Mouse (Mus musculus): ENCODE measurements around the gene Sugct.

Gene Sugct

DNA sequence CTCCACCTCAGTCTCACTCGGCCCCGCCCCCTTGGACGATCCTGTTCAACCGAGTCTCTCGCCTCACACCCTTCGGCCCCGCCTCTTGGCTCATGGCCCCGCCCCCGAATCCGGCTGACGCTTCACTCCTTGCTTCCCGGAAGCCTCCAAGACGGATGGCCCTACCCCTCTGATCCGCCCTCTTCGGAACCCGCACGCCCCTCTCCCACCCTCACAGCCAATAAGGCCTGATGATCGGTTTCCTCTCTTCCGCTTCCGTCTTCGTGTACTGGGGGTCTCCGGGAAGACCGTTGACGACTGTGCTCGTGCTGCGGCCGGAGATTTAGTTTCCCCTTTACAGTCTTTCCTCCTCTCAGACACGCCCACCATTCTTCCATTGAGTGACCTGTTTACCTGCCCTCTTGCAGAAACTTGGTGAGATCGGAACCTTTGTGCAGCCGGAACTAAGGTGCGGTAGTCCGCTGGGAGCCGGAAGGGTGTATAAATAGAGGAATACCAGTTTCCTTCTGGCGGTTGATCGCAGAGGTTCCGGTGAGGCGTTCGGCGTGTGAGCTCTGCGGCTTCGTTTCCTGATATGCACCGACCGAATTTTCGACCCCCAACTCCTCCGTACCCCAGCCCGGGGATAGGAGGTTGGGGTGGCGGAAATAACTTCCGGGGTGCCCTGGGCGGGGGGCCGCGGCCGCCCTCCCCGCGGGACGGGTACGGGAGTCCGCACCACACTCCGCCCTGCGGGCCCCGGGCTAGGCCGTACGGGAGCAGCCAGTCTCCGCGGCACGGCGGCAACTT, at the start of gene Sugct, which contains the start of gene Mplkip:
Gene Sugct, minus strand, starts transcription at position 643 of the 789 bp plus-strand sequence.
Gene Mplkip, plus strand, starts transcription at position 282 of the 789 bp plus-strand sequence.
- in situ Hi-C loops (cut with MboI): no loop called here

DNA sequence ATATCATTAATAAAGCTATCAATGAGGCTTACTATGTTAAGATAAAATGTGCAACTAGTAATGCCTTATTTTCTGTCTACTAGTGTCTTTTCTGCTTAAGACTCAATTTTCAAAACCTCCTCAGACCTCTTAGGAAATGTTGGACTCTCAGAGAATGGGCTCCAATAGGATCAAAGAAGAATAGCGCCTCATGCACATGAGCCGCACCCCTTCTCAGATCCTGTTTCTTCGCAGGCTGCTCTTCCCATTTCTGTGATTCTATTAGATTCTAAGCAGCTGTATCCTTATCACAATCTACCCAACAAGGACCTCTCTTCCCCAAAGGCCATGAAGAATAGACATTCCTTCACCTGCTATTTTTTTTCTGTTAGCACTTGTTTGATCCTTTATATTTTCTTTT, 33.4 kb upstream of the Sugct start:
- in situ Hi-C loops (cut with MboI): loop anchor here (25.0 kb wide), 1 partner anchor 259 kb away; the partner anchor contains the start of gene Yae1d1

DNA sequence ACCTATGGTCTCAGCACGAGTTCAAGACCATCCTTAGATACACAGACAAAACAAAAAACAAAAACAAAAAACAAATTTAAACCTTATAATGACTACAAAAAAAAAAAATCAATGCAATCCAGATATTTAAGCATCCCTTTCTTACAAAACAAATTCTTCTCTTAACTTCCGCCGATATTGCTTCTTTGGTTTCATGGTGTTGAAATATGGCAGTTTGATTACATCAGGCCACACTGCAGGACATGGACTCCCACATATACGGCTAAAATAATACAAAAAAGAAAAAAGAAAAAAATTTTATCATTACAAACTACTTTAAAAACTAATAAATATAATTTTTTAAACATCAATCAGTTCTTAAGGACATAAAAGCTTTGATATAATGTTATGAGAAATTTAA, 32.6 kb upstream of the Sugct start:
- in situ Hi-C loops (cut with MboI): loop anchor here (25.0 kb wide), 1 partner anchor 259 kb away; the partner anchor contains the start of gene Yae1d1

DNA sequence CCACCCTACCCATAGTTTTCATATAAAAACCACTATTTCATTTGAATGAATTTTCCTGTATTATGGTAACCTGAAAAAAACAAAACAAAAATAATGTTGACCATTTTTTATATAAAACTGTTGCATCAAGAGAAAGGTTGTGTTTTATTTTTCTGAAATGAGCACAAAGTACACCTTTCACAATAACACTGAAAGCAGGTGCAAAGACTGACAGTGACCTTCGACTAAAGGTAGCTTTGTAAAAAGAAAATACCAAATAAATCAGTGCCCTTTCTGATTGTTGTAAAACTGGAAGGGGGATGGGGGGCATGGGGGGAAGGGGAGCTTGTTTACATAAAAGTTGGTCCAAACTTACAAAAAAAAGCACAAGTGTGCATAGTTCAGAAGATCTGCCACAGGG, 22.0 kb upstream of the Sugct start:
- in situ Hi-C loops (cut with MboI): no loop called here

DNA sequence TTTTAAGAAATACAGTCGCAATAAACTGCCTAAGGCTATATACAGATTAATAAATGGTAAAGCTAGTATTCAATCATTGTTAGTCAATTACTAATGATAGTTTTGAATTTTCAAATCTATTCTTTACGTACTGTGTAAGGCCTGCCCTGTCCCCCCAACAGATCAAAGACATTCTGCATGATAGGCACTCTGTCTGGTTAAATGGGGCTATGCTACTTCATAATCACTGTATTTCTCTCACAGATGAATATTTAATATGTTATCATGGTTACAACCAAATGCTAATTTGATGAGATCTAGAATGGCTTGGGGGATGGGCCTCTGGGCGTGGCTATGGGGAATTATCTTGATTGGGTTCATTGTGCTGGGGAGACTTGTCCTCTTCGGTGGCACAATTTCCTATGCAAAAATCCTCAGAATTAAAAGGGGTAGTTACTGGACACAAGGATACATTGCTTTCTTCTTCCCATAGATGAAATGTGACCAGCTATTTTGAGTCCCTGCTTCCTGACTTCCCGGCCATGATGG, 13.5 kb upstream of the Sugct start:
- in situ Hi-C loops (cut with MboI): no loop called here

DNA sequence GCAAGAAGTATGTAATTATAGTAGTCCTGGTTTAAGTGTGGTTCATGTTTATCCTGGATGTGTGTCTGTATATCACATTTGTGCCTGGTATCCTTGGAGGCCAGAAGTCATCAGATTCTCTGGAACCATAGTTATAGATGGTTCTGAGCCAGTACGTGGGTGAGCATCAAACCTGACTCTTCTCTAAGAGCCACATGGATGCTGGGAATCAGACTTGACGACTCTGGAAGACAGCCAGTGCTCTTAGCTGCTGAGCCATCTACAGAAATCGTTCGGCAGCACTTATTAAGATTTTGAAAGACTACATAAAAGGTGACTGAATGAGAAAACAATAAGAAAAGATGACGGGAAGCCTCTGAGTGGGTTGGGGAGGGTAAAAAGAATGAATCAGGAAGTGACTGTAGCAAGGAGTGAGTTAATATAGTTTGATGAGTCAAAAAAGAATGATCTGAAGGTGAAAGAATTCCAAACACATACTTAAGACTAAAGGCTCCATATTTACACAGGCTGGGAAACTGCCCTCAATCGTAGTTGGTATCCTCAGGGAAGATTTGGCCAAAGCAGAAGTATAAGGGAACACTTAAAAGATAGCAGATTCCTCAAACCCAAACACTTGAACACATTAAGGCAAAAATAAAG, 10.0 kb upstream of the Sugct start:
- in situ Hi-C loops (cut with MboI): no loop called here

DNA sequence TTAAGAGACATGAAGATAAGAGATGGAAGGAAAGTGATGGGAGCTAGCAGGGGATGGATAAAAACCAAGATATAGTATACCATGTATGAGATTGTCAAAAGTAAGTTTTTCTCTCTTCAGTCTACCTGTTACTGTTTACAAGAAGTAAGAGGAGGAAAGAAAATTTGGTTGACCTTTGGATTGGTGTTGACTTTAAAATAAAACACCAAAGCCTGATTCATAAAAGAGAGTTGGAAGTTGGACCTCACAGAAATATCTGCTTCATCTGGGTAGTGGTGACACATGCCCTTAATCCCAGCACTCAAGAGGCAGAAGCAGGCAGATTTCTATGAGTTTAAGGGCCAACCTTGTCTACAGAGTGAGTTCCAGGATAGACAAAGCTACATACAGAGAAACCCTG, 7.0 kb upstream of the Sugct start:
- in situ Hi-C loops (cut with MboI): no loop called here

DNA sequence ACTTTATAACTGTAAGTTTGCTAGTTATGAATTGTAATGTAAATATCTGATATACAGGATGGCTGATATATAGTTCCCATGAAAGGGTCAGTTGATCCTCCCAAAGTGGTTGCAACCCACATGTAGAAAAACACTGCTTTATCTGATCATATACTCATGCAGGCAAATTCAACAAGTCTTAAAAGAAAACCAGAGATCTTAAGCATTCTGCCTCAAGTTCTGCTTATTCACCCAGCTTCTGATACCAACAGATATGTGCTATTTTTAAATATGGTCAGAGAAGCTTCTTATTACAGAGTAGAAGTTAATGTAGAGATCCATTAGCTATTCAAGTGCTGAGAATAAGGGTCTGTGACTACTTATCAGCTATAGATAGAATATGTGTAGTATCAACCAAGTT, 6.0 kb upstream of the Sugct start:
- in situ Hi-C loops (cut with MboI): no loop called here

DNA sequence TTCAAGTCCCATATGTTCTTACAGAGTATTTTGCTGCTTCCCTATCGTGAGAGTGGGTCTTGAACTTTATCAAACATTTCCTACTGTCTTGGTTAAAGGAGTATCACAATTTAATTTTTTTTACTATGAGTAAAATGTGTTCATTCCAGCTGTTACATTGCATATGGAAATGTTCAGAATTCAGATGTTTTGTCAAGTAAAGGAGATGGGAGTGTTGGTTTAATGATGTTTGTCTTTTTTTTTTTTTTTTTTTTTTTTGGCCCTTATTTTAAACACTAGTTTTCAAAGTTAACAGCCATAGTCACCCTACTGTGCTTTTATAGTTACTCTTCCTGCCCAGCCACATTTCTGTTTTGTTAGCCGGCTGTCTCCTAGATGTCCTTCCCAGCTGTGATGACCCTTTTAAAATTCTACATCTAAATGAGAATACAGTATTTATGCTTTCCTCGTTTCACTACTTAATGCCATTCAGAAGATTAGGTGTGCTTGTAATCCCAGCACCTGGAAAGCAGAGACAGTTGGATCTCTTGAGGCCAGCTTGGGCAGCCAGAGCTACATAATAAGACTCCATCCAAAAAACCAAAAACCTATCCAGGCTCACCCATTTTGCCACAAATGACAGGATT, 4.8 kb upstream of the Sugct start:
- in situ Hi-C loops (cut with MboI): no loop called here

DNA sequence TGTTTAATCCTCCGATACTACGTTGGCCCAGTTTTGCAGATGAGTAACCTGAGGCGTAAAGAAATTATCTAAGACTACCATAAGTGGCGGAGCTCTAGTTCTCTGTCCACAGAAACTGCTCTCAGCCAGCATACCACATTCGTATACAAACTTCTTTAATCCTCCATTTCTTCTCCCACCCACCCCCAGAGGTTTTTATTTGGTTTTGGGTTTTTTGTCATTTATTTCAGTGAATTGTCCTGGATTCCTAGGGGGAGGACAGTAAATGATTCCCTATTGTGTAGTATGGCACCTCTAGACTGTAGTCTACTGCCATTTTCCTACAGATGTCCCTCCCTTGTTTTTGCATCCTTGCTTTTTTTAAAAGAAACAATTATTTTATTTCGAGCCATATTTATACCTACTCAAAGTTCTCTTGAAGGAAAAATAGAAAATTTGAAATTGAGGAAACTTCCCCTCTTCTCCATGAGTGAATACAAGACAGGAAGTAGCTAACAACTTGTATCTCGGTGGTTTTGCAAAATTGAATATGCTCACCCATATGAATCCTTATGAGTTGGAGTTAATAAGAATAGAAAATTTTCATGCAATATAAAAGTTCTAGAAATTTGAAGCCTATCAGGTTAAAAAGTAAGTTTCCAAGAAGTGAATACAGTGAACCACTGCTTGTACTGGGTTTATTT, 686 bp upstream of the Sugct start:
- in situ Hi-C loops (cut with MboI): no loop called here

DNA sequence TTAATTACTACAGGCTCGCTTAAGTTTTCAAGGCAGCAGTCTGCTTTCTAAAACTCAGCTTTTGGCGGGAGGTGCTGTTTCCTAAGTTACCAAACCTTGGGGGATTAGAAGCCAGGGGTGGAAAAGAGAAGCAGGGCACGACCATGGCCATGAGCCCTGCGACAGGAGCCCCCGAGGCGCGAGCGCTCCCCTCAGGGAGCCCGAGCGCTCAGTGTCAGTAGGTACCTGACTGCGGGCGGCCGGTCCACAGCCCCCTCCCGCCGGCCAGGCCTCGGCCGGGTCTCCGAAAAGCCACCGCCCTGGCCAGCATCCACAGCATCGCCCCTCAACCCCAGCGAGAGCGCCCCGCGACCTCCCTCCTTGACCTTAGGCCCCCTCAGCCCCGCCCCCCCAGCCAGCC, 939 bp downstream of the Sugct start:
- in situ Hi-C loops (cut with MboI): no loop called here

DNA sequence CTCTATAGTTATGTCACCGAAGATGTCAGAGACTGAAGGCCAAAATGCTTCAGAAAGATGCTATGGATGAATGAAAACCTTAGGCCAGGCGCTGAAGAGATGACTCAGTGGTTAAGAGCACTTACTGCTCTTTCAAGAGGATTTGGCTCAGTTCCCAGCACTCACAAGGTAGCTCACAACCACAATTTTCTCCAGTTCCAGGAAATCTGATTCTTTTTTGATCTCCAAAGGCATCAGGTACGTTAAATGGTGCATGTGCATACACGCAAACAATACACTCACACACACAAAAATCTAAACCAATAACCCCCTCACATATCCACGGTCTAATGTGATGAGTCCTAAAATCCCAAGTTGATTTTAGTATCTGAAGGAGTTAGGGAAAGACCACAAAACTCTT, 1.5 kb downstream of the Sugct start:
- in situ Hi-C loops (cut with MboI): no loop called here

DNA sequence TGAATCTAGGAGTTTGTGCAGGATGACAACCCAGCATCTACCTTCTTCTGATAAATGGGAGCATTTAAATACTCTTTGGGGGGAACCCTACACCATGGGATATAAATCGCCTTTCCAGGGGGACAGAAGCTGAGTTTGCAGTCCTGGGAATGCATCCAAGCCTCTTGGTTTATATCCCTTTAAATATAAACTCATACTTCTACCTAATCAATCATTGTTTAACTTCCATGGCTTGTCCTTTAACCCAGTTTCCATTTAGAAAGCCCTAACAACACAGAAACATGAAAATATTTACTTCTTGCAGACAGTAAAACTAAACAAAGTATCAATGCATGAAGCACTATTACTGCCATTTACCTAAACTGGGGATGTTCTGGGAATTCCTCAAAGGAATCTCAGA, 3.9 kb downstream of the Sugct start:
- in situ Hi-C loops (cut with MboI): no loop called here

DNA sequence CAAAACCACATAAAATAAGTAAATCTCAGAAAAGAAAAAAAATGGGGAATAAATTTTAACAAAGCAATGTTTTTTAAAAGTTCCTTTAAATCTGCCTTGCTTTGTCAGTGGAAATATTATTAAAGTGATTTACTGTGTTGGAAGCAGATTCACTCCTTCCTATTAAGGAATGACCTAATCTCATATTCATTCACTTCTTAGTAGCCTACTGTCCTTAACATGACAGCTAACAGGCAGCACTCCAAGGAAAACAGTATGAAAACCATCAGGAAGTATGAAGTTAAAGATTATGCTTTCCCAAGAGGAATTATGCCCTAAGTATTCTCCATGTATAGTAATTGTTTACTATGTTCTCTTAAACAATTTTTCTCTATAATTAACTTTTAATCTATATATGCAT, 4.7 kb downstream of the Sugct start:
- in situ Hi-C loops (cut with MboI): no loop called here

DNA sequence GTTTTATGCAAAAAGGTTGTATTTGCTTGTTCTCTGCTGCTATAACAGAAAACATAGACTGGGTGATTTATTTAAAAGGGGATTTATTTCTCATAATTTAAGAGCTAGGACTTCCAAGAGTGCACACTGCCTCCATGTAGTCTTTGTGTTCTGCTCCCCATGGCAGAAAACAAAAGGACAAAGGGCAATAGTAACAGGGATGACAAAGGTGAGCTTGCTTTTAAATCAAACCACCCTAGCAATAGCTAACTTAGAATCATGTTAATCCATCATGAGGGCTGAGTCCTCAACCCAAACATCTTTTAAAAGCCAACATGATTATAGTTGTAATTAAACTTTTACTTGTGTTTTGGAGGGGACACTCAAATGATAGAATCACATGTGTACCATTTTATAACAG, 5.9 kb downstream of the Sugct start:
- in situ Hi-C loops (cut with MboI): no loop called here

DNA sequence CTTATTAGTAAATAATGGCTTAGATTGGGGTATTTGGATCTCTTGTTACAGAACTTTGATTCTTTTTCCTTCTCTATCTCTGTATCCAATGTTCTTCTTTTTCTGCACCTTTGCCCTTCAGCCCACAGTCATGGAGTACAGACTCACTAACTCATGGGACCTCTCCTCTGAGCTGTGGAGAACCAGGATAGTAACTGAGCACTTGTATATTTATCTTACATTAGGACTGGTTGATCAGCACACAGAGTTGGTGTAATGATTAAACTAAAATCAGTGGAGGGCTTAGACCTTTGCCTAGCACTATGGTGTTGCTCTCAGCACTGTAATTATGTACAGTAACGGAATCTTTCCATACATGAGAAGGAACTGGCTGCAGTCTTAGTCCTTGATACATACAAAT, 24.2 kb downstream of the Sugct start:
- in situ Hi-C loops (cut with MboI): no loop called here

DNA sequence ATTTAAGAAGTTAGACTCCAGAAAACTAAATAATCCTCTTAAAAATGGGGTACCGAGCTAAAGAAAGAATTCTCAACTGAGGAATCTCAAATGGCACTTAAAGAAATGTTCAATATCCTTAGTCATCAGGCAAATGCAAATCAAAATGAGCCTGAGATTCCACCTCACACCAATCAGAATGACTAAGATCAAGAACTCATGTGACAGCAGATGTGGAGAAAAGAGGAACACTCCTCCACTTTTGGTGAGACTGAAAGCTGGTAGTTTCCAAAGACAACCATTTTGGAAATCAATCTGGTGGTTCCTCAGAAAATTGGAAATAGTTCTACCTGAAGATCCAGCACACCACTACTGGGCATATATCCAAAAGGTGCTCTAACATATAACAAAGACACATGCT, 28.0 kb downstream of the Sugct start:
- in situ Hi-C loops (cut with MboI): no loop called here

DNA sequence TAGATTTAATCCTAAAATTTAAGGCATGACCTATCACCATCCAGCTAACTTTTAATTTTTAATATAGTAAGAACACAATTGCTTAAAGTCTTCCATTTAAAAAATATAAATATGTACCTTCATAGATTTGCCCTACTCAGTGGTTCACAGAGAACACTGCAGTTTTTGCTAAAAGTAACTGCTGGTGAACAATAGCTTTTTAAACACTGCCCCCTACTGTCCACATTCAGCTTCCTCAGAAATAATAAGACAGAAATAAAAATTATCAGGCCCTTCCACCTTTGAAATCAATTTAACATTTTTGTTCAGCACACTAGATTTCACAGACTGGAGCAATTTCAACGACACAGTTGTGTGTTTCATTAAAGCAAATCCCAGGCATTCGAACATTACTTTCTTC, 53.1 kb downstream of the Sugct start:
- in situ Hi-C loops (cut with MboI): no loop called here

DNA sequence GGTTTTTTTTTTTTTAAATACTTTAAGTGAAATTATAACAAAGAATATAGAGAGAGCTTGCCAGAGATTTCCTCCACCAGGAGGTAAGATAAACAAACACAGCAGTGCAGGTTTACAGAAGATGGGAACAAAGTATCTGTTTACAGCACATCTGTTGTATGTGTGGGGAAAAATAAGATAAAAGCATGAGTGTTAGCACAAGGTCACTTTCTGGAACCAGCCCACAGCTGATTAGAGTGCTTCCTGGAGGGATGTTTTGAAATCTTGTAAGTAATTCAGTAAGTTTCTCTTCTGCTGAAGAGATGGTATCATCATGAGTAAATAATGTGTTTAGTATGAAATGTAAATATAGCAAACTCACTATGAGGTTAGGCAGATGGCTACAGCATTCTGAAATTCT, 57.3 kb downstream of the Sugct start:
- in situ Hi-C loops (cut with MboI): no loop called here

DNA sequence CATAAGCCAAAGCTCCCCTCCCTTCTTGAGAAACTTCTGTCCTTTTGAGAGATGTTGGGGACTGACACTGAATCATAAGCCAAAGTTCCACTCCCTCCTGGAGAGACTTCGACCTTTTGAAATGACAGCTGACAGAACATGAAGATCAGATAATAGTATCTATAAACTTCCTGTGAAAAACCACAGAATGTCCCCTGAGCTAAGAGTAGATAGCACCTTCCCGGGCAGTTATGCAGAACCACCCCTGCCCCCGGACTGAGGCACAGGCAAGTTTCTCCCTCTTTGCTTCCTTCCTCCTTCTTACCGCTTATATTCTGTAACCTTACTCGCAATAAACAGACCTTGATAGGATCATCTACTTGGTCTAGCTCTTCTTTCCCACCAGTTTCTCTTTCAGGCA, 68.2 kb downstream of the Sugct start:
- in situ Hi-C loops (cut with MboI): no loop called here

DNA sequence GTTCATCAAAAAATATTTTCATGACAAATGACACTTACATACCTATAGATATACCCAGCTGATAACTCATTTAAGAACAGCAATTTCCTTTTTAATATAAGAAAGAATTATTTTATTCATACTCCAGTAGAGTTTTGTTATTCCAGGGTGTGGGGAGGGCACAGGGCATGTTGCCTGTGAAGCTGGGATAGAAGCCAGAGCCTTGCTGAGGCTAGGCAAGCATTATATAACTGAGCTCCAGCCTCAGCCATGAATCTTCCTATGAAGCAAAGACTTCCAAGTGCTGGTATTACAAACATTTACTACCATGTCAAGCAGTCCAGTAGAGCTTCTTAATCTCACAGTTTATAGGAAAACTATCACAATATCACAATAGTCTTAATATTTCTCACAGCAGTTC, 70.4 kb downstream of the Sugct start:
- in situ Hi-C loops (cut with MboI): no loop called here

DNA sequence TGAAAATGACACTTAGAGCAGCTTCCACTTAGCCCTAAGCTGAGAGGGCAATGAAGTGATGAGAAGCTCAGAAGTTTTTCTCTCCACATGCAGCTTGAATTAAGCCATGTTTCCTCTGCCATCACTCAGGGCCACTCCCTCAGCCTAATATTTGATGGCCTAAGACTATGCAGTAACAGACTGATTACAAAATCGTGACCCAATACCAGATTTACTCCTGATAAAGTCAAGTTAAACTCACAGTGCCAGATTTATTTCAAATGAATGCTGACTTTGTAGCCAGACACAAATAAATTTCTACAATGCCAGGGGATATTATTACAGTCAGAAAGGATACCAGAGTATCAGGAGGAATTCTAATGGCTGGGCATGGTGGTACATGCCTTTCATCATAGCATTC, 89.1 kb downstream of the Sugct start:
- in situ Hi-C loops (cut with MboI): no loop called here
